Mouse (Mus musculus) myocyte (in vitro differentiated cells): ENCODE results near the gene Cyp4f15. TPM values are rescaled to one million over a fixed set of nuclear protein-coding genes. Genes with fewer than 3 reads are reported as not detected.

ENCODE experiments used
- H3K27me3 ChIP-seq: one replicate; pipeline ENCODE4 v1.6.1; 2011; ENCODE audit not compliant: control insufficient read depth, insufficient read depth, insufficient read length
- H3K36me3 ChIP-seq: one replicate; pipeline ENCODE4 v1.6.1; 2011; ENCODE audit not compliant: control insufficient read depth, insufficient read depth
- H3K4me2 ChIP-seq: one replicate; pipeline ENCODE4 v1.6.1; 2011; ENCODE audit warnings: low read depth, control low read depth
- H3K4me3 ChIP-seq: one replicate; pipeline ENCODE4 v1.5.1; 2011; ENCODE audit warnings: mild to moderate bottlenecking, control low read depth, moderate library complexity
- H3K79me2 ChIP-seq: one replicate; pipeline ENCODE4 v1.6.1; 2011; ENCODE audit not compliant: control insufficient read depth, insufficient read depth
- H3ac ChIP-seq: one replicate; pipeline ENCODE4 v1.6.1; 2011; ENCODE audit not compliant: control insufficient read depth, insufficient read length
- CEBPB ChIP-seq: IDR thresholded peaks from 2 replicates; pipeline ENCODE4 v1.6.1; 2011; ENCODE audit warnings: mild to moderate bottlenecking, moderate library complexity; ENCODE audit not compliant: poor library complexity, insufficient read depth, severe bottlenecking
- E2F4 ChIP-seq: IDR thresholded peaks from one replicate; pipeline ENCODE4 v1.6.1; 2011; ENCODE audit warnings: mild to moderate bottlenecking, control low read depth, moderate library complexity; ENCODE audit not compliant: insufficient read depth
- MAX ChIP-seq: IDR thresholded peaks from one replicate; pipeline ENCODE4 v1.6.1; 2011; ENCODE audit warnings: low read depth, mild to moderate bottlenecking, control low read depth
- MYOD1 ChIP-seq, 3 experiments: IDR thresholded peaks; one replicate each; pipeline ENCODE4 v1.6.1; 2011; ENCODE audit warnings: control low read depth in 2 of 3, low read depth in 2 of 3, mild to moderate bottlenecking in 2 of 3, moderate library complexity in 1 of 3; ENCODE audit not compliant: insufficient read length in 2 of 3, control insufficient read depth in 1 of 3
- MYOG ChIP-seq, 3 experiments: IDR thresholded peaks; one replicate each; pipeline ENCODE4 v1.6.1; 2011; ENCODE audit warnings: control low read depth in 2 of 3, low read depth in 2 of 3, mild to moderate bottlenecking in 2 of 3; ENCODE audit not compliant: insufficient read length in 2 of 3, control insufficient read depth in 1 of 3, insufficient read depth in 1 of 3
- POLR2A ChIP-seq: IDR thresholded peaks from one replicate; pipeline ENCODE4 v1.6.1; 2011; ENCODE audit warnings: low read depth, mild to moderate bottlenecking, control low read depth, moderate library complexity; ENCODE audit not compliant: insufficient read length
- POLR2AphosphoS2 ChIP-seq: IDR thresholded peaks from one replicate; pipeline ENCODE4 v1.6.1; 2011; ENCODE audit warnings: low read depth, control low read depth; ENCODE audit not compliant: insufficient read length
- REST ChIP-seq: IDR thresholded peaks from one replicate; pipeline ENCODE4 v1.6.1; 2011; ENCODE audit warnings: mild to moderate bottlenecking, control low read depth, moderate library complexity; ENCODE audit not compliant: insufficient read depth, insufficient read length
- SRF ChIP-seq: IDR thresholded peaks from one replicate; pipeline ENCODE4 v1.6.1; 2011; ENCODE audit warnings: low read depth; ENCODE audit not compliant: control insufficient read depth, insufficient read length
- TCF12 ChIP-seq: IDR thresholded peaks from one replicate; pipeline ENCODE4 v1.6.1; 2011; ENCODE audit warnings: mild to moderate bottlenecking, control low read depth; ENCODE audit not compliant: poor library complexity, insufficient read depth, severe bottlenecking
- TCF3 ChIP-seq: IDR thresholded peaks from one replicate; pipeline ENCODE4 v1.6.1; 2011; ENCODE audit warnings: low read depth, control low read depth; ENCODE audit not compliant: insufficient read length
- USF1 ChIP-seq: IDR thresholded peaks from one replicate; pipeline ENCODE4 v1.6.1; 2011; ENCODE audit warnings: low read depth, mild to moderate bottlenecking, control low read depth, moderate library complexity
- polyA plus RNA-seq: library from polyadenylated mRNA; unstranded; fragments of >200 nt; fragmentation: generic; extraction: Trizol; gene quantifications from one replicate; pipeline ENCODE4 v1.2.1, GENCODE M21; 2012; ENCODE audit warnings: missing spikeins

The Cyp4f15 gene
- polyA plus RNA-seq, 1 experiment = not detected

DNA sequence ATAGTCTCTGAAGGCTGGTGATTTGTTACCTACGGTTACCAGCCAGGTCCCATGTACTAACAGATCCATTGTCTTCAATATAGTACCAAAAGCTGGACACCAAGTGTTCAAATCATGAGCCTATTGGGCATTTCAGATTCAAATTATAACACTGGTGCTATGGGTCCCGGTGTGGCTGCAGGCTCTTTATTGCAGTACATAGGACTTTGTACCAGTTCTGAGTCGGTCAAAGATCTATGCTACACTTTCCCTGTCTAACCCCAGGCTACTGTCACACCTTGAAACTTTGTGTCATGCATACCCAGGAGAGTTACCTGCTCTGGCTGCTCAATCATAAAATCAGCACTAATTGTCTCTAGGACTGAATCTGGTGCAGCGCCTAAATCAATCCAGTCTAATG lies 31.6 kb upstream of the Cyp4f15 start:
- no peak for TF ChIP-seq E2F4
- no peak for TF ChIP-seq MYOG (IDR thresholded peaks at IDR 0.05; ENCODE audit: control insufficient read depth in 1 of 3, insufficient read depth in 1 of 3, insufficient read length in 2 of 3, low read depth in 2 of 3)
- no peak for TF ChIP-seq POLR2A
- TF ChIP-seq CEBPB = no peak
- no peak for TF ChIP-seq SRF
- TF ChIP-seq MAX = no peak
- no peak for TF ChIP-seq POLR2AphosphoS2
- no peak for TF ChIP-seq TCF12
- no peak for TF ChIP-seq MYOD1 (IDR thresholded peaks at IDR 0.05; ENCODE audit: control insufficient read depth in 1 of 3, insufficient read length in 2 of 3, low read depth in 2 of 3)
- TF ChIP-seq REST = no peak
- TF ChIP-seq TCF3 = no peak
- no peak for TF ChIP-seq USF1
- no peak overlapping the region for H3ac ChIP-seq
- no peaks in the 10 kb centered on the region for H3K79me2 ChIP-seq
- H3K4me2 ChIP-seq = no peak overlapping the region
- H3K4me3 ChIP-seq = no peak overlapping the region
- H3K36me3 ChIP-seq = no peaks in the 10 kb centered on the region
- no peaks in the 10 kb centered on the region for H3K27me3 ChIP-seq

- Histone ChIP-seq H3K27me3 (no peaks in the 10 kb centered on the region), H3ac (no peak overlapping the region), H3K4me3 (no peak overlapping the region), H3K79me2 (no peaks in the 10 kb centered on the region), H3K36me3 (no peaks in the 10 kb centered on the region), H3K4me2 (no peak overlapping the region)
- TF ChIP-seq CEBPB (no peak), POLR2AphosphoS2 (no peak), USF1 (no peak), POLR2A (no peak), MYOG (IDR thresholded peaks at IDR 0.05; ENCODE audit: control insufficient read depth in 1 of 3, insufficient read depth in 1 of 3, insufficient read length in 2 of 3, low read depth in 2 of 3) (no peak)
These were observed 28.4 kb upstream of the Cyp4f15 start for GRCm38 (mm10) chr17:32657041-32657440.

- Histone ChIP-seq H3K4me3 (no peak overlapping the region), H3K36me3 (no peaks in the 10 kb centered on the region), H3K4me2 (no peak overlapping the region), H3K27me3 (no peaks in the 10 kb centered on the region), H3K79me2 (no peaks in the 10 kb centered on the region), H3ac (no peak overlapping the region)
- no peak for TF ChIP-seq POLR2AphosphoS2
- TF ChIP-seq MAX = no peak
- no peak for TF ChIP-seq USF1
- no peak for TF ChIP-seq E2F4
- TF ChIP-seq REST = no peak
- TF ChIP-seq MYOD1 (IDR thresholded peaks at IDR 0.05; ENCODE audit: control insufficient read depth in 1 of 3, insufficient read length in 2 of 3, low read depth in 2 of 3) = no peak
- TF ChIP-seq TCF12 = no peak
- TF ChIP-seq TCF3 = no peak
- no peak for TF ChIP-seq MYOG (IDR thresholded peaks at IDR 0.05; ENCODE audit: control insufficient read depth in 1 of 3, insufficient read depth in 1 of 3, insufficient read length in 2 of 3, low read depth in 2 of 3)
- no peak for TF ChIP-seq SRF
- no peak for TF ChIP-seq POLR2A
- no peak for TF ChIP-seq CEBPB
These were observed 27.2 kb upstream of the Cyp4f15 start for GRCm38 (mm10) chr17:32658246-32658645.

- Histone ChIP-seq H3K36me3 (no peaks in the 10 kb centered on the region), H3K4me3 (no peak within 1 kb of the TSS), H3K79me2 (no peaks in the 10 kb centered on the region), H3K27me3 (no peaks in the 10 kb centered on the region), H3ac (no peak within 1 kb of the TSS), H3K4me2 (no peak within 1 kb of the TSS)
- no peak for TF ChIP-seq TCF3
- no peak for TF ChIP-seq REST
- no peak for TF ChIP-seq E2F4
- TF ChIP-seq MYOD1 (IDR thresholded peaks at IDR 0.05; ENCODE audit: control insufficient read depth in 1 of 3, insufficient read length in 2 of 3, low read depth in 2 of 3) = no peak
- TF ChIP-seq MAX = no peak
These were observed 26.7 kb upstream of the Cyp4f15 start, which contains the start of gene Cyp4f40 for GRCm38 (mm10) chr17:32658712-32659111. Cyp4f40 (plus strand) TSS chr17:32658900.

DNA sequence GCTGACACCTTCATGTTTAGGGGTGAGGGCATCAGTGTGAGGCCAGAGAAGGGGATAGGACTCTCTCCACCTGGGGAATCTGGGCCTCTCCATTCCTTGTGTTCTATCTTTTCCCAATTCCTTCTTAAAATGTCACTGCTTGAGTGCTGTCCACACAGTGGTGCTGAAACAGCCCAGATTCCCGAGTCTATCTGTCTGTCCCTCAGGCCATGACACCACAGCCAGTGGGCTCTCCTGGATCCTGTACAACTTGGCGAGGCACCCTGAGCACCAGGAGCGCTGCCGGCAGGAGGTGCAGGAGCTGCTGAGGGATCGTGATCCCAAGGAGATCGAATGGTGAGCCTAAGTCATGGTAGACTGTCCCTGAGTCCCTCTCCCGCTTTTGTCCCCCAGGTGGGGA lies 11.5 kb upstream of the Cyp4f15 start:
- Histone ChIP-seq H3K4me2 (no peak overlapping the region), H3K27me3 (no peaks in the 10 kb centered on the region), H3ac (no peak overlapping the region), H3K79me2 (no peaks in the 10 kb centered on the region), H3K36me3 (no peaks in the 10 kb centered on the region), H3K4me3 (no peak overlapping the region)
- TF ChIP-seq POLR2A (no peak), REST (peak; percentile 65)
